Mouse (Mus musculus) small intestine, adult 2 months (tissue): Measurements from ENCODE around the gene Zfp809.

Experiments used
- CTCF ChIP-seq: fragments of 200-500 bp; IDR thresholded peaks from 2 replicates; pipeline ENCODE4 v1.5.1; 2012; ENCODE audit warnings: low read depth, mild to moderate bottlenecking, control low read depth, inconsistent platforms, low read length, moderate library complexity, mixed read lengths; ENCODE audit not compliant: insufficient replicate concordance, insufficient read length; ENCODE audit errors: extremely low read depth
- POLR2A ChIP-seq: fragments of 200-500 bp; IDR thresholded peaks from 2 replicates; pipeline ENCODE4 v1.6.1; 2012; ENCODE audit warnings: low read depth, mild to moderate bottlenecking, control low read depth, inconsistent platforms, low read length, moderate library complexity

- TF ChIP-seq POLR2A: no peak
- no peak for TF ChIP-seq CTCF
Measured at GRCm38 (mm10) chr9:22260092-22260422, 34.5 kb downstream of the Zfp809 start.
